Mouse (Mus musculus) hindlimb bud, embryonic 11.5 days (tissue): ENCODE data around the gene Cdca7l.
"Not testable (repeated sequence)": the region's sequence is repeated elsewhere in the genome, so short reads cannot be mapped to it uniquely, and the experiment has no call there.

Experiments used
- DNase-seq: peaks from one replicate; pipeline ENCODE4 v3.0.0-alpha.2; 2012; ENCODE audit warnings: low read depth, low spot score; ENCODE audit errors: extremely low spot score

Gene Cdca7l

DNA sequence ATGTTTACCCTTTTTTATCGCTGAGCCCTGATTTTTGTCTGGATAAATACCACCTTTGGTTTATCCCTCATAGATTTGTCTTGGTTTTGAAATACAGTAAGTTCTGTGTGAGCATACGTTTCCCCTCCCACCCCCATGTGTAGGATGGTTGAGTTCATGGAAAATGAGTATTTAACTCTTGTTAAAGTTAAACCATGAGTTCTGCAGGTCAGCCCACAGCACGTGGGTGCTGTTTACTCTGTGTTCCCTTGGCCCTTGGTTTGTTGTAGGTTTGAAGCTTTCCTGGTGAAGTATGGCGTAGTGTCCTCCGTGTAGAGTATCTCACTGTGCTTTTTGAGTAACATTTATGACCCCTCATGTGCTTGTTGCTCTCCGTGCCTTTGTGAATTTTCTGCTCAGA lies 53.8 kb downstream of the Cdca7l start:
- DNase-seq, result no peak

- DNase-seq, result no peak
Observed at GRCm38 (mm10) chr12:117860840-117861239, 56.8 kb downstream of the Cdca7l start.

- DNase-seq, result no peak
Observed at GRCm38 (mm10) chr12:117861249-117861648, 57.2 kb downstream of the Cdca7l start.

DNA sequence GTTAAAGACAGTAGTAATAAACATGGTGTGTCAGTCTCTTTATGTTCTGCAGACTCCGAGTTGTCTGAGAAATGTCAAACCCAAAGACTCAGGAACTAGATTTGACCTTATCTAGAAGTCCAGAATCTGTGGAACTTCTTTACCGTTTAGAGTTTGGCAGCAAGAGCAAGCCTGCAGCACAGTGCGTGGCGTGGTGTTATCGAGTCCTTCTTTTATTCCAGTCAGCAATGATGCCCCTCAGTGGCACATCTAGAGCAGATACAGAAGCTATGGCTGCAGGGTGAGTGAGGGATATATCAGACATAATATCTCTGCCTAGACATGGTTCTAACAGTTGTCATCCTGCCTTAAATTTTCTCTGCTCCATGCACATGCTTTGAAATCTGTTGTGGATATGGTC lies 58.6 kb downstream of the Cdca7l start:
- DNase-seq, result no peak

- no peak for DNase-seq
Observed at GRCm38 (mm10) chr12:117867708-117868564, 63.8 kb downstream of the Cdca7l start.

DNA sequence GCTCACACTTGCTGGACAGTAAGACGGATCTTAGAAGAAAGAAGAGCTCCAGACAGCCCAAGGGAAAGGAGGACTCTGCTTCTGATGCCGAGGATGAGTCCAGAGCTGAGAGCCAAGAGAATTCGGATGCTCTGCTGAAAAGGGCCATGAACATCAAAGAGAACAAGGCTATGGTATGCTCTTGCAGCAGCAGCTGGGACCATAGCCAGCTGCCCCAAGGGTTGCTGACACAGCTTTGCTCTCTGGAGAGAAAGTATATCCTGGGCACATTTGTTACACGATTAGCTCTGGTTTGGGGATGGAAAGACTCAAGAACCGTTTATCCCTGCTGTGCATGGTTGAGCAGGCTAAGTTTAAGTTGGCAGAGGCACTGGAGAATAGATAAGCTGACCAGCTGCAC lies 68.2 kb downstream of the Cdca7l start:
- no peak for DNase-seq

- no peak for DNase-seq
Observed at GRCm38 (mm10) chr12:117878341-117878740, 74.3 kb downstream of the Cdca7l start.

- DNase-seq, result no peak
Observed at GRCm38 (mm10) chr12:117884627-117885026, 80.5 kb downstream of the Cdca7l start.

GRCm38 (mm10) chr12:117887422-117887821 lies 83.3 kb downstream of the Cdca7l start:
- DNase-seq, result no peak

DNA sequence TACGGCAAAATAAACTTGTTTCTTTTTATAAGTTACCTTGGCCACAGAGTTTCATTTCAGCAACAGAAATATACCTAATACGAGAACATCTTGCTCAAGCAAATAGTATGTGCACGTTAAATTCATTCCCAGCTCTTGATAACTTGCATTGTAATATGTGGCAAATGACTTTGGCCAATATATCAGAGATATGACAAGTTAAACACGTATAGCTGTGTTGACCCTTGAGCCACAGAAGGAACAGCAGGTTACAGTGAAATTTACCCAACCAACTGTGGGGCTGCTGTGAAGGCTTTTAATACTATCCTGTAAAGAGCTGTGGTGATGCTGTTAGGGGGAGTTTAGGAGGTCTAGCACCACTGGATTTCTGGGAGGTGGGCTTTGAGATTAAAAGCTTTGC lies 96.7 kb downstream of the Cdca7l start:
- DNase-seq, result not testable (repeated sequence)

GRCm38 (mm10) chr12:117901352-117901751 lies 97.3 kb downstream of the Cdca7l start:
- not testable (repeated sequence) for DNase-seq

GRCm38 (mm10) chr12:117903671-117904070 lies 99.6 kb downstream of the Cdca7l start:
- DNase-seq, result no peak

DNA sequence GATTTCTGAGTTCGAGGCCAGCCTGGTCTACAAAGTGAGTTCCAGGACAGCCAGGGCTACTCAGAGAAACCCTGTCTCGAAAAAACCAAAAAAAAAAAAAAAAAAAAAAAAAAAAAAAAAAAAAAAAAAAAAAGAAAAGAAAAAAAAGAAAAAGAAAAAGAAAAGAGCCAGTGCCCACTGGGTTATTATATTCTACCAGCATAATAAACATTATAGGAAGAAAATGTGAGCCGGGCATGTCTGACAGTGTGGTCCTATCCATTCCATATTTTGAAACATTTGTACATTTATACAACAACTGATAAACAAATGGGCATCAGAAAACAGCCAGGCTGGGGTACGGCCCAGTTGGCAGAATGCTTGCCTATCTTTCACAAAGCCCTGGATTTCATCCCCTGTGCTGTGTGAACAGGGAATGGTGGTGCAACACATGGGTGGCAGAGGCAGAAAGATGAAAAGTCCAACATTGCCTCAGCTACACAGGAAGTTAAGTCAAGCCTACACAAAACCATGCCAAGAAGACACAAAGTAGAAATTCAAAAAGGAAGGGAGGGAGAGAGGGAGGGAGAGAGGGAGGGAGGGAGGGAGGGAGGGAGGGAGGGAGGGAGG lies 101.2 kb downstream of the Cdca7l start:
- DNase-seq, result not testable (repeated sequence)

GRCm38 (mm10) chr12:117911396-117911795 lies 107.3 kb downstream of the Cdca7l start:
- DNase-seq, result no peak

DNA sequence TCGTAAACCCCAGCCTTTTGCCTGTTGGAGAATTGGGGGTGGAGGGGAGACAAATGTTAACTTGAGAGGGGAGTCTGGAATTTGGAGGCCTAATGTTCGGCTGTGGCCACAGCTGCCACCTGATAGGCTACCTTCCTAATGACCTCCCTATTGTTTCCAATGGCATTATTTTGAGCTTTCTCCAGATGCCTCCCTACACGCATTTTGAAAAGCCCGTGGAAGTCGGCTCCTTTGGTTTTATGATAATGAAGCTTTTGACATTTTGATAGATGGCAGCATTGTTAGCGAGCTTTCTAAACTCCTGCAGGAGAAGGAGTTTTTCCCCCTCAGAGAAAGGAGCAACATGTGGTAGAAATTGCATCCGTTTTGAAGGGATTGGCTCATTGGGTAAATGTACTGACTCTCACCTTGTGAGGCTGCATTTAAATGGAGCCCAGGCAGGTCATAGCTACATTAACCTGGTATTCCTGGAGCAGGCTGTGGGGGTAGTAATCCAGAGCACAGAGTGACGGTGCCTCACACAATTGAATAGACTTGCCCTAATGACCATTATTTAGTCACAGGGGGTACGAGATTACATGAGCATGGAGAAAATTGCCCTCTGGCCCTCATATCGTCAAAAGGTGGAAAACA lies 110.6 kb downstream of the Cdca7l start:
- DNase-seq, result no peak

DNA sequence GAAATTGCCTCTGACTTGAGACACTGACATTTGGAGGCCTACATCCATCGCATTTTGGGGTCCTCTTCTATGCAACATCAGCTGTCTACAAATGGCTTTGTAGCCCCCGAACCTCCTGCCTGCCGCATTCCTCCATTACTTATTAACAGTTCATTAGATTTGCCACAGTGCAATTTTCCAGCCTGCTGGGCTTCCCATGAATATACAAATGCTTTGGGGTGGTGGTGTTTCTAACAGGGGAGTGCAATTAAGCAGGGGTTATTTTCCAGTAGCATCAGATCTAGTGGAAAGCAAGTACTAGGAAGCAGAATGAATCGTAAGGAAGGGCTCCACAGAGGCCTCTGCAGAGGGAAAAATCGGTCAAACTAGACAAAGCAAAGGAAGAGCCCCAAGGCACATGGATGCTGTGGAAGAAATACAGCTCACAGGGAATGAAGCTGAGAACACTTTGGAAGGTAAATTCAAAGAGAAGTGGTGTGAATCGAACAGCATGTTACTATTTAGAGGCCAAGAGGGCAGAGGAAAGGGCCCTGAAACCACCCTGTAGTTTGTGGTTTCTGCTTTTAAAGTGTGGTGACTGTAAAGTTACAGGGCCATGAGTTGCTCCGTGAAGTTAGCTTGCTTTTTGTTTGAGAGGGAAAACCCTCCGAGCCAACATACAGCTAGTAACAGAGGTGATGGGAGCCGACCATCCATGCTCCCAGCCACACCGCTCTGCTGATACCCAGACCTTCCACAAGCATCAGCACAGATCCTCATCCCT lies 111.9 kb downstream of the Cdca7l start:
- no peak for DNase-seq
